Mouse (Mus musculus) testis, postnatal 10 days (tissue): Measurements from ENCODE around the gene Tnfrsf13b.
"Not testable (repeated sequence)": the region's sequence is repeated elsewhere in the genome, so short reads cannot be mapped to it uniquely, and the experiment has no call there.

ENCODE experiments used
- DNase-seq: peaks from one replicate; pipeline ENCODE4 v3.0.0; 2021; ENCODE audit warnings: low spot score

The Tnfrsf13b gene

GRCm38 (mm10) chr11:61127421-61128055 lies 983 bp downstream of the Tnfrsf13b start:
- DNase-seq: no peak

- no peak for DNase-seq
Observed at GRCm38 (mm10) chr11:61129305-61129704, 2.8 kb downstream of the Tnfrsf13b start.

GRCm38 (mm10) chr11:61130646-61131045 lies 4.1 kb downstream of the Tnfrsf13b start:
- not testable (repeated sequence) for DNase-seq

- DNase-seq: no peak
Observed at GRCm38 (mm10) chr11:61132943-61133342, 6.4 kb downstream of the Tnfrsf13b start.

DNA sequence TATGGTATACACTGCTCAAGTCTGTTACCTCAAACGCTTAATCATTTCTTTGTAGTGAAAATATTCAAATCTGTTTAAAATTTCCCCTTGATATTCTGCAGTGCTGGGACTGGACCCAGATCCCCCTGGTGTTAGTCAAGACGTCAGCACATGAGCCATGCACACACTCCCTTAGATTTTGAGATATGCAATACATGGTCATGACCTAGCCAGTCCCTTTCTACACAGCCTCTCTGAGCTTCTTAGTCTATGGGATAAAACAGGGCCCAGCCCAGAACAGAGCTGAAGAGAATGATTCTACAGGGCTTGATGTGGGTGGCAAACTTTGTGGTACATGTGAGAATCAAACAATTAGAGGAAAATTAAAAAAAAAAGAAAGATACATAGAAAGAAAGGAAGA lies 15.1 kb downstream of the Tnfrsf13b start:
- no peak for DNase-seq

GRCm38 (mm10) chr11:61142262-61142661 lies 15.7 kb downstream of the Tnfrsf13b start:
- no peak for DNase-seq

DNA sequence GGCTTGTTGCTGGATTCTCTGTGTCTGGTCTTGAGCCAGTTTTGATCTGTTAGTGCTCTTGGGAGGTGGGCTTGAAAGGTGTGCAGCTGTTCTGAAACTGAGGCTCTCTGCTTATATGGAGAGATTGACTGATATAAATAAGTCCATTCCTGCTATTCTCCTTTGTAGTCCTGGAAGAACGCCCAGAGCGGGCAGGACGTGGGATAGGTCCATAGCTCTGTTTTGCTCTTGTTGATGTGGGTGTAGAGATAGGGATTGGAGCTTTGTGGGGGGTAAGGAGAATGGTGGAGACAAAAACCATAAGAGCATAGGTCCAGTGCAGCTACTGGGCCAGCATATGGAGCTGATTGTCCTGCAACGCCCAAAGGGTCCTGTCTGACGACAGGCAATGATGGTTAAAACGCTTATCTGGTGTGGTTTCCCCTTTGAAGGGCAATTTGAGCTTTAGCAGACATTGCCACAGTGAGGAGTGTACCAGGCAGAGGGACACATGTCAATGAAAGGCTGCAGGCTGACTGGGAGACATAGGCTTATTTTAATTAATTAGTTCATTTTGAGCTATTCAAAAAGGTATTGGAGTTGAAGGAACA lies 16.5 kb downstream of the Tnfrsf13b start:
- no peak for DNase-seq

DNA sequence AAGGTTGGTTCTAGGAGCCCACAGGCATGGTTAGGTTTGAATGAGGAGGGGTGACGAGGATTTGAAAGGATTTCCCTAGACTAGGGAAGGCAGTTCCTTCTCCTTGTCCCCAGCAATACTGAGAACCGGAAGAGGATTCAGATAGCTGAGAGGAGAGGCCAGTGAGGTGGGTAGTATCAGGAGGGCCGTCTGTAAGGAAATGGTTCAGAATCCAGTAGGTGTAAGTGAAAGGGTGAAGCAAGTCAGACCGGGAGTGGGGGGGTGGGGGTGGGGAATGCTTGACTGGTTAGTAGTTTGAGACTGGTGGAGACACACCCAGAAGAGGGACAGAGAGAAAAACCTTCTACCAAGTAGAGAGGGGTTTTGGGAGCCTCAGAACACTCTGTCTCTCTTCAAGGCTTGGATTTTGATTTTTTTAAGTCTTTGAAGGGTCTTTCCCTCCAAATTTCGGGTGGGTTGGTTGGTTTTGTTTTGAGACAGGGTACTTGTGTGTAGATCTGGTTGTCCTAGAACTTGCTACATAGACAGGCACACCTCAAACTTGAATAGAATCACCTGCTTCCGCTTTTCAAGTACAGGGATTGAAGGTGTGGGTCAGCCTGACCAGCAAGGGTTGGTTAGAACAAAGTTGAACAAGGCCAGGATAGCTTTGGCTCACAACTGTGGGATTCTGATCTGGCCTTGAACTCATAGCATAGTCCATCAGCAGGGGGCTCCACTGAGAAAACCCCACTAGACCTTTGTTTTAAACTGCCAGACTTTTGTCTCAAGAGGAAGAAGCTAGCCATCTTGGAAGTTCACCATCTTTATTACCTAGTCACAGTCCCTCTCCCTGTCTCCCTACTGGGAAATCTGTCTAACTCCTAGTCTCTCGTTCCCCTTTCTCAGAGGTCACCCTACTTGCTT lies 17.3 kb downstream of the Tnfrsf13b start:
- no peak for DNase-seq

- DNase-seq: no peak
Observed at GRCm38 (mm10) chr11:61145551-61145950, 19.0 kb downstream of the Tnfrsf13b start.

DNA sequence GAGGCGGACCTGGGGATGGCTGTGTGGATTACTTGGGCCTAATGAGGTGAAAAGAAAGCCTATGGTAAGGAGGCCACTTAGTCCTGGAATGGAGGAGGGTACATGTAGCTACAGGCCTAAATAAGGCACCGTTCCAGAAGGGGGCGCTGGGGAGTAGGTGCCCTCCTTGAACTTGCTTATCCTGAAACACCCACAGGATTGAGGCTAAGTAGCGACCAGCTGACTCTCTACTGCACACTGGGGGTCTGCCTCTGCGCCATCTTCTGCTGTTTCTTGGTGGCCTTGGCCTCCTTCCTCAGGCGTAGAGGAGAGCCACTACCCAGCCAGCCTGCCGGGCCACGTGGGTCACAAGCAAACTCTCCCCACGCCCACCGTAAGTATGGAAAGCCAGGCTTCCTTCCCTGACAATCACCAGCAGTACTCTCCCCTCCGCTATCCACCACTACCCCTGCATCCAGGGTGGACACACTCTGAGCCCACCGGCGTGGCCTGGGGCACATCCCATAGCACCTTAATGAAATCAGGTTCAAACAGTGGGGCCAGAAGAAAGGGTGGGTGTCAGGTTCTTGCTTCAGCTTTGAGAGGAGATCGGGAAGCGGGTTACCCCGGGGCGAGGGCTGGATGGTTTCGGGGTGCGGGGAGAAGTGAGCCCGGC lies 20.2 kb downstream of the Tnfrsf13b start:
- peak; percentile 67 for DNase-seq

DNA sequence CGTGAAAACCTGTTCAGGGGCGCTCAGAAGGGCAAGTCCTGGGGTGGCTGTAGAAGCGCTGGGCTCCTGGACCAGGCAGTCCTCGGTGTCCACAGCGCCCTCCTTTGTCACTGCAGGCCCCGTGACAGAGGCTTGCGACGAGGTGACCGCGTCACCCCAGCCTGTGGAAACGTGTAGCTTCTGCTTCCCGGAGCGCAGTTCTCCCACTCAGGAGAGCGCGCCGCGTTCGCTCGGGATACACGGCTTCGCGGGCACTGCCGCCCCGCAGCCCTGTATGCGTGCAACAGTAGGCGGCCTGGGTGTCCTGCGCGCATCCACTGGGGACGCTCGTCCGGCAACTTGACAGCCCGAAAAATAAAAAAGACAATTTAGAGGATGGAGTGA lies 20.7 kb downstream of the Tnfrsf13b start:
- DNase-seq: peak; percentile 57

DNA sequence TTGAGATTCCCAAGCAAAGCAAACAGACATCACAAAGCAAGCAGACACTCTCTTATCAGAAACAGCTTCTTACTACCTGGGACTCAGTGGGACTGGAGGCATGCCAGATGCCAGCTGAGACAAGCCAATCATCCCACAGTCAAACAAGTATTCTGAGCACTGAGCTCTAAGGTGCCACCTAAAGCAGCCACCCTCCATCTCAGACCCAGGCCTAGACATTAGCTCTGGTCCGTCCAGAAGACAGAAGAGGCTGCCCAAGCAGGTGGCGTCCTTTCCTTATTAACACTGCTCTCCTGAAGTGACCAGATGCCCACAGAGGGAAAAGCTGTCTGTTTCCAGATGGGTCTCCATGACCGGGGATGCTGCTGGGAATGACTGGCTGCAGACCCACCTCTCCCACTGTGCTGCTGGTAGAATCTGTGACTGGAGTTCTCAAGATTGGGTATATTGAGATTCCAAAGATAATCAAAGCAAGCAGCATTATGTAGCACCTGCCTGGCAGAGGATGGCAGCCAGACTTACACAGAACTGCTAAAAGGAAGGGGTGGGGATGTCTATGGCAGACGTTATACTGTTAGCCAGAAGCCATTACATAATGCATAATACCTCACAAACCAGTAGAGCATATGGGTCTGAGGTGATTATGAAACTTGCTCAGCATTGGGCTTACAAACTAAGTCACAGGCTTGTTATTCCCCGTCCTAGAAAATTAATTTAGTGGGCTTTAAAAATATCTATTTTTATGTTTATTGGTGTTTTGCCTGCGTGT lies 23.9 kb downstream of the Tnfrsf13b start:
- no peak for DNase-seq

DNA sequence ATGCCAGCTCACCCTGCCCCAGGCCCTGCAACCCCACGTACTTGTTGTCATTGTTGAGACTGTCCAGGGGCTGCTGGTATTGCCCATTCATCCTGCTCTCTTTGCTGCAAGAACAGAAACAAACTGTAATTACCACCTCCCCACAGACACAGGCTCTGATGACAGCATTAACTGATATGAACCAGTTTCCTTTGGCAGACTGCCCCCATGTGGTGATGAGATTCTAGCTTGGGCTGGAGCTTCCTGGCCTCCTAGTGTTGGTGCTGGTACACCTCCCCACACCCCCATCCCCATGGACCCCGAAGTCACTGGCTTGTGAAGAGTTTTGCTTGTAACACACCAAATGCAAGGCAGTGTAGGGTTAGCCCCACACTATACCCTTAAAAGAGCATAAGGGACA lies 29.2 kb downstream of the Tnfrsf13b start:
- DNase-seq: no peak

GRCm38 (mm10) chr11:61158141-61158540 lies 31.6 kb downstream of the Tnfrsf13b start:
- no peak for DNase-seq

GRCm38 (mm10) chr11:61159796-61160732 lies 33.5 kb downstream of the Tnfrsf13b start:
- no peak for DNase-seq

- DNase-seq: no peak
Observed at GRCm38 (mm10) chr11:61161121-61161520, 34.6 kb downstream of the Tnfrsf13b start.

- DNase-seq: no peak
Observed at GRCm38 (mm10) chr11:61162776-61163175, 36.2 kb downstream of the Tnfrsf13b start.

- DNase-seq: no peak
Observed at GRCm38 (mm10) chr11:61163341-61163740, 36.8 kb downstream of the Tnfrsf13b start.

- no peak for DNase-seq
Observed at GRCm38 (mm10) chr11:61164366-61164765, 37.8 kb downstream of the Tnfrsf13b start.

- DNase-seq: no peak
Observed at GRCm38 (mm10) chr11:61164881-61165280, 38.3 kb downstream of the Tnfrsf13b start.

DNA sequence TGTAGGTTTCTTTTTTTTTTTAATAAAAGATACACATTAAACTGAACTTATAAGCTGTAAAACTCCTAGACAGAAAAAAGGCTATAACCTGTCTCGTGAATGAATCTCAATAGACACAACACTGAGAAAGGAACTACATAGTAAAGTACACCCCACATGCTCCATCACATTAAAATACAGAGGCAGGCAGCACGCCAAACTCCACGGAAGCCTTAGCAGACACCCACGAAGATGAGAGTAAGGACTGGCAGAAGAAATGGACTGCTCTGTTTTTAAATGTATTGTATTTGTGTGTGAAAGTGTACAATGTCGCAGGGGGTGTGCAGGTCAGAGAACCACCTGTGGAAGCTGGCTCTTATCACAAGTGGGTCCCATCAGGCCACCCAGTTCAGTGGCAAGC lies 43.6 kb downstream of the Tnfrsf13b start:
- DNase-seq: no peak
